Mouse (Mus musculus): ENCODE data around the gene Wnt3a. TPM values are rescaled to one million over a fixed set of nuclear protein-coding genes. Genes with fewer than 3 reads are reported as not detected.

Gene Wnt3a
- polyA plus RNA-seq, 1 experiment from 2014 or later, result 3.0 TPM

DNA sequence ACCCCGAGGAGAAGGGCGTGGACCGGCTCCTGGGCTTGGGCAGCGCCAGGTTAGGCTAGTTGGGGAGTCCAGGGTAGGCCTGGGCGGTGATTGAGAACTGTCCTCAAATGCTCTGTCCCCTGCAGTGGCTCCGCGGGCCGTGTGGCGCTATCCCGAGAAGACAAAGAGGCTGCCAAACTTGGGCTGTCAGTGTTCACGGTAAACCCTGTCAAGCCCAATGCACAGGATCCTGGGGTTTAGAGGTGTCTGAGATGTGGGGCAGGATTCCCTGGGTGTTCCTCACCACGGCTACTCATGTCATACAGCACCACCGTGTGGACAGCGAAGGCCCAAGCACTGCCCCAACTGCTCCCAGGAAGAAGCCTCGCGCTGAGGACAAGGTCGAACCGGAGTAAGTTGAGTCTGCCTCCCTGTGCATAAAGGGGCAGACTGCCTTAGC, 81.5 kb downstream of the Wnt3a start:
- WGBS, result 9% methylated on average over 18 of the region's 18 CpGs

DNA sequence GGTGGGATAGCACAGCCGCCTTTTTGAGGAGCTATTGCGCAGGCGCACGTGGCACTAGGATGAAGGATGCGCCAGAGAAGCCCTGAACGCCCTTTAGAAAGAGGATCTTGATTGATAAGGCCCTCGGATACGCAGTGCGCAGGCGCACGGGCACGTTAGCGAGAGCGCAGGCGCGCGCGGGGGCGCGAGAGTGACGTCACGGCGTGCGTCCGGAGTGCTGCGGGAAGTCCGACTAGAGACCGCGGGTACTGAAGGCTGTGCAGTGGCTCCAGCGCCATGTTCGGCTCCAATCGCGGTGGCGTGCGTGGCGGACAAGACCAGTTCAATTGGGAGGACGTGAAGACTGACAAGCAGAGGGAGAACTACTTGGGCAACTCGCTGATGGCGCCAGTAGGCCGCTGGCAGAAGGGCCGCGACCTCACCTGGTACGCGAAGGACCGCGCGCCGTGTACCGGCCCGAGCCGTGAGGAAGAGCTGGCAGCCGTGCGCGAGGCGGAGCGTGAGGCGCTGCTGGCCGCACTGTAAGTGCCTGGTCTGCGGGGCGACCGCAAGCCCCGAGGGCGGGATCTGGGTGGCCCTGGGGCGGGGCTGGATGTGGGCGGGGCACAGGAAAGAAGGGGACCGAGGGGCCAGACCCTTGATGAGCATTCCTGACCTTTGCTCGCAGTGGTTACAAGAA, 82.3 kb downstream of the Wnt3a start, which contains the start of gene 2310033P09Rik:
Gene 2310033P09Rik, plus strand, starts transcription at position 169 of the 679 bp plus-strand sequence.
- Histone ChIP-seq H3K4me2 (replicated peaks) (peak within 1 kb of the TSS; percentile 89), H3K9me3 (no peaks in the 10 kb centered on the region), H3K36me3 (peaks cover 64% of the 10 kb centered on the region), H3K4me1 (replicated peaks) (peaks cover 24% of the 10 kb centered on the region), H3K4me3 (replicated peaks) (peak within 1 kb of the TSS; percentile 93), H3K9ac (replicated peaks) (peak within 1 kb of the TSS; percentile 91), H3K27me3 (no peaks in the 10 kb centered on the region), H3K27ac (peak within 1 kb of the TSS; percentile 89)
- peak; percentile 89 for ATAC-seq
- under 1% methylated on average over 67 of the region's 67 CpGs for WGBS

More for the DNA sequence above, 81.5 kb downstream of the Wnt3a start:
- Histone ChIP-seq H3K4me2 (replicated peaks) (peak overlapping the region; percentile 89), H3K4me3 (replicated peaks) (peak overlapping the region; percentile 93), H3K36me3 (peaks cover 67% of the 10 kb centered on the region), H3K27ac (peak overlapping the region; percentile 89; the same call in 1 of the 2 replicates), H3K4me1 (replicated peaks) (peaks cover 24% of the 10 kb centered on the region), H3K9ac (replicated peaks) (peak overlapping the region; percentile 91), H3K27me3 (no peaks in the 10 kb centered on the region), H3K9me3 (no peaks in the 10 kb centered on the region)
- ATAC-seq, result peak; percentile 55

DNA sequence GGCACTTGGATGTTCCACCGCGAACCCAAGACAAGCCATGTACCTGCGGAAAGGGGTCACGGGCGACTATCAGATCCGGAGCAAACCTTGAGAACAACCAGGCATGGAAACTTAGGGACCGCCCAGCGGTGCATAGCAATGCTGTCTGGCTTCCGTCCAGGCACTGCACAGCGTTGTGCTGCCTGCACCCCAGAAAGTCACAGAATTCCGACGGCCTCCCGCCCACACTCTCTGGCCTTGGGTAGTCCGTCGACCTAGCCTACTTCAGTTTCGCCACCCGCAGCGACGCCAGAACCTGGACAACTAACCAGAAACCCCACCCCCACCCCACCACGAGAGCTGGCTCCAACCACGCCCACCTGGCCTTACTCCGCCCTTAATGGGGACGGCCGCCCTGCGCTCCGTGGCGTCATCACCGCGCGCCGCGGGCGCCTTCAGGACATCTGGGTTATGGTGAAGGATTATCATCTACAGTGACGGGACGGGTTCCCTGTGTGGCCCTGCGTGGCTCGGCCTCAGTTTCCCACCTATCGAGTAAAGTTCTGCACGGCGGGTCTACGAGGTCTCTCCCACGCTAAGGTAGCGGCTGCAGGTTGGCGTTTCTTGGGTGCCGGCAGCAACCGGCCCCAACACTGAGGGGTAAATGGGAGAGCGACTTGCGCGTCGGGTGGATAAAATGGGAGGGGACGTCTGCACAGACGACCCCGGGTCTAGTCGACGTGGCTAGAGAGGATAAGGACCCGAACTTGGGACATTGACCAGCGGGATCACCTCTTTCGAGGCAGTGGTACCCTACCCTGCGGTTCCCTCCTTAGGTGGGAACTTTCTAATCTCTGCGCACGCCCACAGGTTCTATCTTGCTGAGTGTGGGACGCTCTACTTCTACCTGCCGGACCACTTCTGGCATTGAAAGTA, 88.2 kb downstream of the Wnt3a start, which contains the start of gene Mrpl55:
Gene Mrpl55, plus strand, starts transcription at position 406 of the 915 bp plus-strand sequence.
- Histone ChIP-seq H3K4me1 (replicated peaks) (peaks cover 17% of the 10 kb centered on the region), H3K9me3 (no peaks in the 10 kb centered on the region), H3K27me3 (0 out of 2 replicates have a peak, but pooled peaks cover 3% of the 10 kb centered on the region), H3K27ac (peak within 1 kb of the TSS; percentile 45), H3K9ac (replicated peaks) (peak within 1 kb of the TSS; percentile 88), H3K4me3 (replicated peaks) (peak within 1 kb of the TSS; percentile 88), H3K4me2 (replicated peaks) (peak within 1 kb of the TSS; percentile 91), H3K36me3 (peaks cover 22% of the 10 kb centered on the region)
- peak; percentile 92 for ATAC-seq
- WGBS, result under 1% methylated on average over 63 of the region's 63 CpGs

DNA sequence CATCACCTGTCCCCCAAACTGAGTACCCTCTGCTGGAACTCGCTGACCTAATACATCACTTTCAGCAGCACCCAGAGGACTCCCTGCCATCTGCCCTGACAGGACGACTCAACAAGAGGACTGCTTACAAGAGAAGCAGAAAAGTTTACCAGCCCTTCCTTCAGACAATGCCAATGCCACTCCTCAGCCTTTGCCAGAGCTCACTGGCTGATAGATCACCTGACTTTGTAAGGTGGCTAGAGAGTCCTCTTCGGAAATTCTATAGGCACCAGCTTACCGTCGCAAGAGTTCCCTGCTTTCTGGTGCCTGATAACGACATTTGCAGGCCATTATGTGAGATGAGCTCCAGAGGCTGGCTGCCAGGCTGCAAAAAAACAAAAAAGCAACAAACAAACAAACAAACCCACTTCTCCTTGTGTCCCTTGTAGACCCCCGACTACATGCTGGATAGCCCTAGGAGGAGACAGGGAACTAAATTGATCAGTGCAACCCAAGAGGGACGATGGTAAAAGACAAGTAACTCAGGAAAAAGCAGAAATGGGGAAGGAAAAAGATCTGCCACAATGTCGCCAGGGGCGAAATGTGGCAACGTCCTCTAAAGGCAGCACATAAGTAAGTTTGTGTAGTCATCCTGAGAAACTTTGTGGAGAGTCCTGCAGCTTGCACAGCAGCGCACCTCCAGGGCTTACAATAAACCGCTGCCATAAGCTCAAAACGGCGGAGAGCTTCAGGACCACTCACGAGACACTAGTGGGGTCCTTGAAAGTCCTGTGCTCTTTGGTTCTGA, 89.1 kb downstream of the Wnt3a start:
- Histone ChIP-seq H3K36me3 (peaks cover 22% of the 10 kb centered on the region), H3K4me3 (replicated peaks) (peak overlapping the region; percentile 88), H3K9me3 (no peaks in the 10 kb centered on the region), H3K4me1 (replicated peaks) (peaks cover 17% of the 10 kb centered on the region), H3K27ac (no peak overlapping the region), H3K4me2 (replicated peaks) (peak overlapping the region; percentile 91), H3K27me3 (0 out of 2 replicates have a peak, but pooled peaks cover 3% of the 10 kb centered on the region), H3K9ac (replicated peaks) (peak overlapping the region; percentile 88)
- ATAC-seq, result peak; percentile 13; the same call in 1 of the 2 replicates
- 35% methylated on average over 16 of the region's 16 CpGs for WGBS

Small RNAs within 50 kb of the gene (microRNA-seq; reads per million reads assigned to microRNA genes)
- gene Gm24756, result not detected

Other genes starting within 250 kb of the Wnt3a start
- 0.04 and 0.08 TPM in 2 replicates for gene Obscn, start 154.3 kb downstream of the Wnt3a start, polyA plus RNA-seq (2015; fragmentation: Nextera tagmentation; extraction: Ambion mirVana)
- gene Iba57, start 127.0 kb downstream of the Wnt3a start, polyA plus RNA-seq (2015; fragmentation: Nextera tagmentation; extraction: Ambion mirVana), result 7.2 and 7.6 TPM in 2 replicates
- gene Gjc2, start 107.5 kb downstream of the Wnt3a start, polyA plus RNA-seq (2015; fragmentation: Nextera tagmentation; extraction: Ambion mirVana), result 0.35 TPM in 1 of 2 replicates, not detected in the other
- gene Guk1, start 98.5 kb downstream of the Wnt3a start, polyA plus RNA-seq (2015; fragmentation: Nextera tagmentation; extraction: Ambion mirVana), result 155 and 159 TPM in 2 replicates
- gene Mrpl55, start 88.3 kb downstream of the Wnt3a start, polyA plus RNA-seq (2015; fragmentation: Nextera tagmentation; extraction: Ambion mirVana), result 95.9 and 96.5 TPM in 2 replicates
- 32.5 and 32.6 TPM in 2 replicates for gene 2310033P09Rik, start 82.4 kb downstream of the Wnt3a start, polyA plus RNA-seq (2015; fragmentation: Nextera tagmentation; extraction: Ambion mirVana)
- 602 and 607 TPM in 2 replicates for gene Arf1, start 62.5 kb downstream of the Wnt3a start, polyA plus RNA-seq (2015; fragmentation: Nextera tagmentation; extraction: Ambion mirVana)
- gene Wnt9a, start 16.2 kb upstream of the Wnt3a start, polyA plus RNA-seq (2015; fragmentation: Nextera tagmentation; extraction: Ambion mirVana), result 2.9 and 6.0 TPM in 2 replicates
- gene Prss38, start 84.9 kb upstream of the Wnt3a start, polyA plus RNA-seq (2015; fragmentation: Nextera tagmentation; extraction: Ambion mirVana), result not detected in 2 replicates
- 14.3 TPM in 2 replicates for gene Jmjd4, start 159.3 kb upstream of the Wnt3a start, polyA plus RNA-seq (2015; fragmentation: Nextera tagmentation; extraction: Ambion mirVana)
- gene Snap47, start 160.4 kb upstream of the Wnt3a start, polyA plus RNA-seq (2015; fragmentation: Nextera tagmentation; extraction: Ambion mirVana), result 352 and 380 TPM in 2 replicates
- gene Zfp867, start 181.7 kb upstream of the Wnt3a start, polyA plus RNA-seq (2015; fragmentation: Nextera tagmentation; extraction: Ambion mirVana), result 14.7 and 15.0 TPM in 2 replicates
- gene Zkscan17, start 236.0 kb upstream of the Wnt3a start, polyA plus RNA-seq (2015; fragmentation: Nextera tagmentation; extraction: Ambion mirVana), result 17.6 and 18.2 TPM in 2 replicates